Mouse (Mus musculus) midbrain, postnatal 0 days (tissue): ENCODE measurements around the gene Tas2r106. TPM values are rescaled to one million over a fixed set of nuclear protein-coding genes. Genes with fewer than 3 reads are reported as not detected.

Experiments used
- ATAC-seq: fragments of 200-750 bp; cut with Nextera tagmentation; 2 replicates; pipeline ENCODE4 v1.8.0; 2017; ENCODE audit warnings: moderate number of reproducible peaks, mild to moderate bottlenecking, moderate TSS enrichment, moderate library complexity; ENCODE audit not compliant: low FRiP score
- DNase-seq: peaks from one replicate; pipeline ENCODE4 v3.0.0-alpha.2; 2015; ENCODE audit warnings: low spot score
- H3K27ac ChIP-seq: fragments of 300-500 bp; sonication (generic); 2 replicates; pipeline ENCODE4 v1.5.1; 2014; ENCODE audit warnings: low read depth, mild to moderate bottlenecking, low read length, mixed read lengths
- H3K27me3 ChIP-seq: fragments of 300-500 bp; sonication (generic); 2 replicates; pipeline ENCODE4 v1.6.1; 2014; ENCODE audit warnings: low read length, control low read depth, mixed read lengths; ENCODE audit not compliant: insufficient read depth
- H3K36me3 ChIP-seq: fragments of 300-500 bp; sonication (generic); 2 replicates; pipeline ENCODE4 v1.6.1; 2014; ENCODE audit warnings: low read length, control low read depth, mixed read lengths; ENCODE audit not compliant: insufficient read depth
- H3K4me1 ChIP-seq: fragments of 300-500 bp; sonication (generic); 2 replicates; pipeline ENCODE4 v1.6.1; 2014; ENCODE audit warnings: mild to moderate bottlenecking, control low read depth, antibody characterized with exemption, low read length, mixed read lengths; ENCODE audit not compliant: insufficient read depth
- H3K4me2 ChIP-seq: fragments of 300-500 bp; sonication (generic); 2 replicates; pipeline ENCODE4 v1.6.1; 2014; ENCODE audit warnings: low read depth, mild to moderate bottlenecking, low read length, mixed read lengths; ENCODE audit not compliant: poor library complexity, severe bottlenecking
- H3K4me3 ChIP-seq: fragments of 300-500 bp; sonication (generic); 2 replicates; pipeline ENCODE4 v1.5.1; 2014; ENCODE audit warnings: low read depth, mild to moderate bottlenecking, low read length, moderate library complexity
- H3K9ac ChIP-seq: fragments of 300-500 bp; sonication (generic); replicated peaks from 2 replicates; pipeline ENCODE4 v1.6.1; 2014; ENCODE audit warnings: mild to moderate bottlenecking, low read length, moderate library complexity, mixed read lengths; ENCODE audit not compliant: poor library complexity, severe bottlenecking
- H3K9me3 ChIP-seq: fragments of 300-500 bp; sonication (generic); 2 replicates; pipeline ENCODE4 v1.6.1; 2016; ENCODE audit warnings: low read length, control low read depth
- CTCF ChIP-seq: IDR thresholded peaks from 2 replicates; pipeline ENCODE4 v1.5.1; 2016; ENCODE audit warnings: antibody characterized with exemption, mild to moderate bottlenecking
- WGBS: fragments of 180-500 bp; shearing (Covaris S2); extraction: QIAGEN DNeasy Blood & Tissue Kit; methylation state at CpG from one replicate; pipeline ENCODE4 v1.1.7; 2014; 5-methylcytosine and 5-hydroxymethylcytosine counted together
- polyA plus RNA-seq: library from polyadenylated mRNA; unstranded; fragments of >200 nt; fragmentation: Nextera tagmentation; extraction: Ambion mirVana; gene quantifications from 2 replicates; pipeline ENCODE4 v1.2.1, GENCODE M21; 2015
- total RNA-seq: library from RNA; depleted of rRNA; stranded (reverse); fragments of >200 nt; gene quantifications from 2 replicates; pipeline ENCODE4 v1.2.3, GENCODE M21; 2014; rRNA removed

Gene Tas2r106
- total and polyA plus RNA-seq, 2 experiments from 2014 or later: not detected

DNA sequence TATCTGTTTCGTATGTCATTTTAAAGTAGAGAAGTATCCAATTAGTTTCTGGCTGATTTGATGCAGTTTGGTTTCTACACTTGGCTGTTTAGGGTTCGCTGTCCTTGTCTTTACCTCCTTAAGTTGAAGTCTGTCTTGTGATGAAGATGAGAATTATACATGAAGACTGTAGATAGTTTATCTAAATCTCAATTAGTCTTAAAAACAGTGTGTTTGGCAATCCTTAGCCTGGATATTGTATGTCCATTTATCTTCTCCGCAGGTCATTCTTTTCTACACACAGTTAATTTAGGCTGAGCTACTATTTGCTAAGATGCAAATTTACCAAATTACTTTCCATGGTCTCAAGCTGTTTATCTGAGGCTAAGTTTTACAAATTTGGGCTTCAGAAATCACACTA is 47.9 kb downstream of the Tas2r106 start, which contains the start of gene Tas2r130:
Tas2r130 (minus strand) TSS at position 101 of the 400 bp plus-strand sequence.
- Histone ChIP-seq H3K9ac (no peak within 1 kb of the TSS), H3K27me3 (no peaks in the 10 kb centered on the region), H3K4me2 (no peak within 1 kb of the TSS), H3K36me3 (no peaks in the 10 kb centered on the region), H3K27ac (no peak within 1 kb of the TSS), H3K9me3 (peaks cover 22% of the 10 kb centered on the region), H3K4me3 (no peak within 1 kb of the TSS), H3K4me1 (no peaks in the 10 kb centered on the region)
- ATAC-seq (no peak), DNase-seq (no peak)
- TF ChIP-seq CTCF: no peak
- 74% methylated on average over 3 of the region's 3 CpGs for WGBS

Other genes starting within 250 kb of the Tas2r106 start
- gene 5430401F13Rik, start 192.5 kb downstream of the Tas2r106 start, total RNA-seq: not detected in 2 replicates
- not detected in 2 replicates for gene 5430401F13Rik, start 192.5 kb downstream of the Tas2r106 start, polyA plus RNA-seq
- gene Gm6619, start 192.5 kb downstream of the Tas2r106 start, total RNA-seq: not detected in 2 replicates
- 0.29 TPM in 1 of 2 replicates, not detected in the other for gene Gm6619, start 192.5 kb downstream of the Tas2r106 start, polyA plus RNA-seq
- not detected in 2 replicates for gene Tas2r130, start 48.0 kb downstream of the Tas2r106 start, total RNA-seq
- gene Tas2r130, start 48.0 kb downstream of the Tas2r106 start, polyA plus RNA-seq: not detected in 2 replicates
- not detected in 2 replicates for gene Tas2r107, start 18.7 kb downstream of the Tas2r106 start, total RNA-seq
- gene Tas2r107, start 18.7 kb downstream of the Tas2r106 start, polyA plus RNA-seq: not detected in 2 replicates
- not detected in 2 replicates for gene Tas2r104, start 6.9 kb upstream of the Tas2r106 start, total RNA-seq
- gene Tas2r104, start 6.9 kb upstream of the Tas2r106 start, polyA plus RNA-seq: not detected in 2 replicates
- not detected in 2 replicates for gene Tas2r105, start 8.6 kb upstream of the Tas2r106 start, total RNA-seq
- gene Tas2r105, start 8.6 kb upstream of the Tas2r106 start, polyA plus RNA-seq: not detected in 2 replicates
- gene Tas2r114, start 11.2 kb upstream of the Tas2r106 start, total RNA-seq: not detected in 2 replicates
- not detected in 2 replicates for gene Tas2r114, start 11.2 kb upstream of the Tas2r106 start, polyA plus RNA-seq